ENCODE assay signal across 16 mouse cellular contexts in the genomic region with DNA sequence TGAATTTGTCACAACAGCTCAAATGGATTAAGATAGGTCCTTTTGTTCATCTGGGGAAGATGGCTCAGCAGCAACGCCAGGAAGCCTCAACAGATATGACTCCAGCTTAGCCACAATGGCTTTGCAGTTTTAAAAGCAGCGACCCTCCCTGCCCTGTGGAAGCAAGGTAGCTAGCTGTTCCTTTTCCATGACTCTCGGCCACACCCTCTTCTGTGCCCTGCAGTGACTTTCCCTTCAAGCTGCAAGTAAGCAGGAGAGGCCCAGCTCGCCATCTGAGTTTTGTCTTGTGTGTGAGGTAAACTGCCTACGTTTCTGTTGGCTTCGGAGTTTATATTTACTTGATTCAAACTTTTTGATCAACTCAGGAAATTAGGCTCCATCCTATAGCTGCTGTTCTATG.
"Had no signal": no experiment of that assay in that cellular context is flagged by ENCODE, and none has a peak within 500 bp of the region (broad histone marks: within the 10 kb centered on the region; RNA-seq: fewer than 3 reads in every experiment).

No protein-coding gene starts in this region.

- DNase-seq: kidney, adult 2 months; kidney, postnatal 25 days; layer of hippocampus, postnatal 36 days; liver, postnatal 0 days; lung, embryonic 14.5 days; retina, postnatal 1 day; right cerebral cortex, postnatal 25 days; thymus, adult 18-20 months had no signal

- H3K9me3 ChIP-seq: midbrain, embryonic 10.5 days; midbrain, embryonic 13.5 days; neural tube, embryonic 13.5 days had no signal

- H3K27me3 ChIP-seq: midbrain, embryonic 13.5 days; neural tube, embryonic 13.5 days had no signal

- H3K36me3 ChIP-seq: midbrain, embryonic 10.5 days; midbrain, embryonic 13.5 days; neural tube, embryonic 13.5 days had no signal

- H3K4me3 ChIP-seq: layer of hippocampus, adult 2 months; left cerebral cortex, adult 2 months; midbrain, embryonic 10.5 days; midbrain, embryonic 13.5 days; myocyte; neural tube, embryonic 13.5 days had no signal

- ATAC-seq: liver, postnatal 0 days; lung, postnatal 0 days; midbrain, embryonic 13.5 days; midbrain, embryonic 16.5 days had no signal
